Mouse (Mus musculus) CD4-positive helper T cell, adult 2 months (primary cell): ENCODE measurements around the gene Garem2.
A peak's percentile ranks its signal among the peaks of the same experiment; 100 is the strongest.

ENCODE experiments used
- DNase-seq: peaks from one replicate; pipeline ENCODE4 v3.0.0-alpha.2; 2012; ENCODE audit warnings: low read depth, missing footprints, low spot score

Garem2 gene

GRCm38 (mm10) chr5:30111771-30112170 is 6.8 kb downstream of the Garem2 start:
- no peak for DNase-seq

- DNase-seq = no peak
These were observed 7.6 kb downstream of the Garem2 start for GRCm38 (mm10) chr5:30112533-30113068.

- DNase-seq = peak; percentile 76
These were observed 9.2 kb downstream of the Garem2 start for GRCm38 (mm10) chr5:30113881-30114760.

GRCm38 (mm10) chr5:30114761-30115140 is 9.8 kb downstream of the Garem2 start:
- no peak for DNase-seq

GRCm38 (mm10) chr5:30115718-30116117 is 10.8 kb downstream of the Garem2 start:
- no peak for DNase-seq

- DNase-seq = no peak
These were observed 13.1 kb downstream of the Garem2 start for GRCm38 (mm10) chr5:30118018-30118417.

GRCm38 (mm10) chr5:30119163-30119562 is 14.2 kb downstream of the Garem2 start:
- no peak for DNase-seq

GRCm38 (mm10) chr5:30120106-30120505 is 15.1 kb downstream of the Garem2 start:
- DNase-seq = no peak

GRCm38 (mm10) chr5:30122481-30122880 is 17.5 kb downstream of the Garem2 start:
- DNase-seq = no peak

- peak; percentile 47 for DNase-seq
These were observed 20.6 kb downstream of the Garem2 start for GRCm38 (mm10) chr5:30125587-30125986.

GRCm38 (mm10) chr5:30126756-30127155 is 21.8 kb downstream of the Garem2 start:
- no peak for DNase-seq

- DNase-seq = no peak
These were observed 23.1 kb downstream of the Garem2 start for GRCm38 (mm10) chr5:30127921-30128597.

GRCm38 (mm10) chr5:30128680-30129079 is 23.7 kb downstream of the Garem2 start:
- no peak for DNase-seq

- no peak for DNase-seq
These were observed 26.3 kb downstream of the Garem2 start for GRCm38 (mm10) chr5:30131246-30131645.

GRCm38 (mm10) chr5:30132173-30132572 is 27.2 kb downstream of the Garem2 start:
- no peak for DNase-seq

- no peak for DNase-seq
These were observed 30.8 kb downstream of the Garem2 start for GRCm38 (mm10) chr5:30135711-30136231.

- DNase-seq = no peak
These were observed 32.3 kb downstream of the Garem2 start for GRCm38 (mm10) chr5:30137271-30137670.

- DNase-seq = no peak
These were observed 33.2 kb downstream of the Garem2 start for GRCm38 (mm10) chr5:30138193-30138592.

GRCm38 (mm10) chr5:30146526-30146925 is 41.6 kb downstream of the Garem2 start:
- DNase-seq = no peak

GRCm38 (mm10) chr5:30148133-30148920 is 43.4 kb downstream of the Garem2 start:
- DNase-seq = no peak

GRCm38 (mm10) chr5:30152007-30152406 is 47.0 kb downstream of the Garem2 start:
- no peak for DNase-seq

- DNase-seq = no peak
These were observed 47.5 kb downstream of the Garem2 start for GRCm38 (mm10) chr5:30152413-30152812.
